Mouse (Mus musculus) myocyte (in vitro differentiated cells): ENCODE measurements at regions not wholly inside any gene's neighbourhood (a gene's known extent, or its start where the extent isn't known, plus 50 kb on each side); places are given as distances from the start of the nearest gene placed in this dataset.

Source experiments
- H3K27me3 ChIP-seq: one replicate; pipeline ENCODE4 v1.6.1; 2011; ENCODE audit not compliant: control insufficient read depth, insufficient read depth, insufficient read length
- H3K36me3 ChIP-seq: one replicate; pipeline ENCODE4 v1.6.1; 2011; ENCODE audit not compliant: control insufficient read depth, insufficient read depth
- H3K4me2 ChIP-seq: one replicate; pipeline ENCODE4 v1.6.1; 2011; ENCODE audit warnings: low read depth, control low read depth
- H3K4me3 ChIP-seq: one replicate; pipeline ENCODE4 v1.5.1; 2011; ENCODE audit warnings: mild to moderate bottlenecking, control low read depth, moderate library complexity
- H3K79me2 ChIP-seq: one replicate; pipeline ENCODE4 v1.6.1; 2011; ENCODE audit not compliant: control insufficient read depth, insufficient read depth
- H3ac ChIP-seq: one replicate; pipeline ENCODE4 v1.6.1; 2011; ENCODE audit not compliant: control insufficient read depth, insufficient read length
- CEBPB ChIP-seq: IDR thresholded peaks from 2 replicates; pipeline ENCODE4 v1.6.1; 2011; ENCODE audit warnings: mild to moderate bottlenecking, moderate library complexity; ENCODE audit not compliant: poor library complexity, insufficient read depth, severe bottlenecking
- E2F4 ChIP-seq: IDR thresholded peaks from one replicate; pipeline ENCODE4 v1.6.1; 2011; ENCODE audit warnings: mild to moderate bottlenecking, control low read depth, moderate library complexity; ENCODE audit not compliant: insufficient read depth
- MAX ChIP-seq: IDR thresholded peaks from one replicate; pipeline ENCODE4 v1.6.1; 2011; ENCODE audit warnings: low read depth, mild to moderate bottlenecking, control low read depth
- MYOD1 ChIP-seq, 3 experiments: IDR thresholded peaks; one replicate each; pipeline ENCODE4 v1.6.1; 2011; ENCODE audit warnings: control low read depth in 2 of 3, low read depth in 2 of 3, mild to moderate bottlenecking in 2 of 3, moderate library complexity in 1 of 3; ENCODE audit not compliant: insufficient read length in 2 of 3, control insufficient read depth in 1 of 3
- MYOG ChIP-seq, 3 experiments: IDR thresholded peaks; one replicate each; pipeline ENCODE4 v1.6.1; 2011; ENCODE audit warnings: control low read depth in 2 of 3, low read depth in 2 of 3, mild to moderate bottlenecking in 2 of 3; ENCODE audit not compliant: insufficient read length in 2 of 3, control insufficient read depth in 1 of 3, insufficient read depth in 1 of 3
- POLR2A ChIP-seq: IDR thresholded peaks from one replicate; pipeline ENCODE4 v1.6.1; 2011; ENCODE audit warnings: low read depth, mild to moderate bottlenecking, control low read depth, moderate library complexity; ENCODE audit not compliant: insufficient read length
- POLR2AphosphoS2 ChIP-seq: IDR thresholded peaks from one replicate; pipeline ENCODE4 v1.6.1; 2011; ENCODE audit warnings: low read depth, control low read depth; ENCODE audit not compliant: insufficient read length
- REST ChIP-seq: IDR thresholded peaks from one replicate; pipeline ENCODE4 v1.6.1; 2011; ENCODE audit warnings: mild to moderate bottlenecking, control low read depth, moderate library complexity; ENCODE audit not compliant: insufficient read depth, insufficient read length
- SRF ChIP-seq: IDR thresholded peaks from one replicate; pipeline ENCODE4 v1.6.1; 2011; ENCODE audit warnings: low read depth; ENCODE audit not compliant: control insufficient read depth, insufficient read length
- TCF12 ChIP-seq: IDR thresholded peaks from one replicate; pipeline ENCODE4 v1.6.1; 2011; ENCODE audit warnings: mild to moderate bottlenecking, control low read depth; ENCODE audit not compliant: poor library complexity, insufficient read depth, severe bottlenecking
- TCF3 ChIP-seq: IDR thresholded peaks from one replicate; pipeline ENCODE4 v1.6.1; 2011; ENCODE audit warnings: low read depth, control low read depth; ENCODE audit not compliant: insufficient read length
- USF1 ChIP-seq: IDR thresholded peaks from one replicate; pipeline ENCODE4 v1.6.1; 2011; ENCODE audit warnings: low read depth, mild to moderate bottlenecking, control low read depth, moderate library complexity

GRCm38 (mm10) chr8:8419360-8420330, 241.4 kb downstream of the Efnb2 start:
- Histone ChIP-seq H3K36me3 (no peaks in the 10 kb centered on the region), H3ac (no peak overlapping the region), H3K27me3 (no peaks in the 10 kb centered on the region), H3K4me3 (no peak overlapping the region), H3K4me2 (no peak overlapping the region), H3K79me2 (no peaks in the 10 kb centered on the region)
- TF ChIP-seq MYOG (IDR thresholded peaks at IDR 0.05; ENCODE audit: control insufficient read depth in 1 of 3, insufficient read depth in 1 of 3, insufficient read length in 2 of 3, low read depth in 2 of 3), result peak in 1 of 3 experiments; percentile 29
- TF ChIP-seq CEBPB, result no peak

- no peaks in the 10 kb centered on the region for H3K36me3 ChIP-seq
Measured at GRCm38 (mm10) chr8:8418929-8419328, 242.1 kb downstream of the Efnb2 start.

DNA sequence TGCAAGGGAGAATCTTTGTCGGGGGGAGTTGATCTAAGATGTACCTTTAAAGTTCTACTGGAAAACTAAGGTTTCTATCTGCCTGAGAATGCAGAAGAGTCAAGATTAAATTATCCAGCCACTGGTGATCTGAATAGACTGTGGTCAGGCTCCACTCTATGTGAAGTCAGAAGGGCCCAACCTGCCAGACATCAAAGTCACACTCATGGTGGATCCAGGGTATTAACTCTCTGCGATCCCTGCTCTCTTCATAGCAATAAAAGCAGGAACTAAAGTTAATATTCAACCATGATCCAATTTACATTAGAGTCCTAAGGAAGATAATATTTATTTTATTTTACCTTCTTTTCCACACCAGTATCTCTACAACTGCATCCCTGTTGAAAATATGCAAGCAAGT, 242.5 kb downstream of the Efnb2 start:
- H3K36me3 ChIP-seq, result no peaks in the 10 kb centered on the region
- no peaks in the 10 kb centered on the region for H3K27me3 ChIP-seq
- no peak overlapping the region for H3K4me2 ChIP-seq
- H3K79me2 ChIP-seq, result no peaks in the 10 kb centered on the region
- H3ac ChIP-seq, result no peak overlapping the region
- H3K4me3 ChIP-seq, result no peak overlapping the region
- TF ChIP-seq E2F4 (no peak), POLR2AphosphoS2 (no peak), MAX (no peak), SRF (no peak), MYOD1 (IDR thresholded peaks at IDR 0.05; ENCODE audit: control insufficient read depth in 1 of 3, insufficient read length in 2 of 3, low read depth in 2 of 3) (no peak), MYOG (IDR thresholded peaks at IDR 0.05; ENCODE audit: control insufficient read depth in 1 of 3, insufficient read depth in 1 of 3, insufficient read length in 2 of 3, low read depth in 2 of 3) (no peak), REST (no peak), POLR2A (no peak), TCF12 (no peak), TCF3 (no peak), CEBPB (no peak), USF1 (no peak)

More at GRCm38 (mm10) chr8:8418929-8419328, 242.1 kb downstream of the Efnb2 start:
- Histone ChIP-seq H3ac (no peak overlapping the region), H3K27me3 (no peaks in the 10 kb centered on the region), H3K4me2 (no peak overlapping the region), H3K79me2 (no peaks in the 10 kb centered on the region), H3K4me3 (no peak overlapping the region)
- TF ChIP-seq REST (no peak), POLR2A (no peak), POLR2AphosphoS2 (no peak), USF1 (no peak), MYOD1 (IDR thresholded peaks at IDR 0.05; ENCODE audit: control insufficient read depth in 1 of 3, insufficient read length in 2 of 3, low read depth in 2 of 3) (no peak), TCF12 (no peak), CEBPB (no peak), SRF (no peak), MAX (no peak), E2F4 (no peak), TCF3 (no peak), MYOG (IDR thresholded peaks at IDR 0.05; ENCODE audit: control insufficient read depth in 1 of 3, insufficient read depth in 1 of 3, insufficient read length in 2 of 3, low read depth in 2 of 3) (no peak)

DNA sequence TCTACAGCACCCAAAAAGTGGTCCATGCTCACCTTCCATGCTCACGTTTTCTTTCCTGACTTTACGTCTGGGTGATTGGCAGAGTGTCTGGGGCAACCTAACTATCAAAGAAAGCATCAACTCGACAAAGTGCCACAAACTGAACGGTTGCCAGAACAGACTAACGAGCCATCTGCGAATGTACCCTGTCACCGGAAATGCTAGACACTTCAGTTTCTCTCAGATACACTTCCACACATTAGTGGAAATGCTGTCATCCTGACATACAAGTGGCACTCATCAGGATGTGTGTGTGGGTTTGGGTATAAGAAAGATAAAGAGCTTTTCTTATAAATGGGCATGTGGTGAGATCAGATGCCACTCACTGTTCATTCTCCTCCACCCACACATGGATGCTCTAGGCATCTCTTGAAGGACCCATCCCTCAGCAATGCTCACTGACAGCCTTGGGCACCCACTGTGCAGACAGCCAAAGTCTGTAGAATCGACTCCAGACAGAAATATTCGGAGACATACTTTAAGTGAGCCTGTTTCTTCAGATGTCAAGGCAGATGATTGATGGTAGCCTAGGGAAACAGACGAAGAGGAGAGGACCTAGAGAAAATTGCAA, 244.8 kb downstream of the Efnb2 start:
- H3K27me3 ChIP-seq, result no peaks in the 10 kb centered on the region
- H3ac ChIP-seq, result no peak overlapping the region
- H3K79me2 ChIP-seq, result no peaks in the 10 kb centered on the region
- no peak overlapping the region for H3K4me3 ChIP-seq
- no peaks in the 10 kb centered on the region for H3K36me3 ChIP-seq
- H3K4me2 ChIP-seq, result no peak overlapping the region
- TF ChIP-seq MYOD1 (IDR thresholded peaks at IDR 0.05; ENCODE audit: control insufficient read depth in 1 of 3, insufficient read length in 2 of 3, low read depth in 2 of 3), result no peak
- no peak for TF ChIP-seq POLR2AphosphoS2
- no peak for TF ChIP-seq MAX
- TF ChIP-seq USF1, result no peak
- no peak for TF ChIP-seq E2F4
- no peak for TF ChIP-seq TCF3
- no peak for TF ChIP-seq CEBPB
- TF ChIP-seq SRF, result no peak
- TF ChIP-seq MYOG (IDR thresholded peaks at IDR 0.05; ENCODE audit: control insufficient read depth in 1 of 3, insufficient read depth in 1 of 3, insufficient read length in 2 of 3, low read depth in 2 of 3), result no peak
- TF ChIP-seq REST, result no peak
- no peak for TF ChIP-seq TCF12
- no peak for TF ChIP-seq POLR2A

DNA sequence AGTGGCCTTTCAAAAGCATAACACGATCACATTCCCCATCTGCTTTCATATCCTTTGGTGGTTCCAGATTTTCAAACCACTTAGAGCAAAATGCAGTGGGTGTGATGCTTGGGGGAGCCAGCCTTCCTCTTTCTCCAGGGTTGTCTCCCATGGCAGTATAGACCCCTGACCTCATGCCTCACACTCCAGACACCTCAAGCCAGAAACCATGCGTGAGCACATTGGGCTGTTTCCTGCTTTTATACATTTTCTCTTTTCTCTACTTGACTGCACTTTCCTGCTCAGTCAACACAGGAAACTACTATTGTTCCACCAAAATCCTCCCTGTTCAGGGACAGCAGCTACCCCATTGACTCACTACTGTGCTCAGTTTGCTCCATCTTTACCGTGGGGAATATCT, 253.7 kb downstream of the Efnb2 start:
- Histone ChIP-seq H3K4me2 (no peak overlapping the region), H3K36me3 (no peaks in the 10 kb centered on the region), H3K79me2 (no peaks in the 10 kb centered on the region), H3ac (no peak overlapping the region), H3K4me3 (no peak overlapping the region), H3K27me3 (no peaks in the 10 kb centered on the region)
- TF ChIP-seq MYOG (IDR thresholded peaks at IDR 0.05; ENCODE audit: control insufficient read depth in 1 of 3, insufficient read depth in 1 of 3, insufficient read length in 2 of 3, low read depth in 2 of 3), result no peak
- no peak for TF ChIP-seq REST
- TF ChIP-seq E2F4, result no peak
- no peak for TF ChIP-seq POLR2A
- TF ChIP-seq MYOD1 (IDR thresholded peaks at IDR 0.05; ENCODE audit: control insufficient read depth in 1 of 3, insufficient read length in 2 of 3, low read depth in 2 of 3), result no peak
- TF ChIP-seq TCF3, result no peak
- no peak for TF ChIP-seq TCF12
- TF ChIP-seq CEBPB, result no peak
- TF ChIP-seq POLR2AphosphoS2, result no peak
- no peak for TF ChIP-seq MAX
- no peak for TF ChIP-seq USF1
- no peak for TF ChIP-seq SRF
